Mouse (Mus musculus) T-helper 2 cell (primary cell): ENCODE results near the gene Slc44a5.
"Not testable (repeated sequence)": the region's sequence is repeated elsewhere in the genome, so short reads cannot be mapped to it uniquely, and the experiment has no call there.

Experiments used
- in situ Hi-C: fragments of 300-600 bp; cut with MboI, MseI; formaldehyde crosslinking; loops from one replicate; pipeline ENCODE4 v1.15.1; 2025; ENCODE audit warnings: high pct_unique_total_duplicates

Slc44a5 gene

DNA sequence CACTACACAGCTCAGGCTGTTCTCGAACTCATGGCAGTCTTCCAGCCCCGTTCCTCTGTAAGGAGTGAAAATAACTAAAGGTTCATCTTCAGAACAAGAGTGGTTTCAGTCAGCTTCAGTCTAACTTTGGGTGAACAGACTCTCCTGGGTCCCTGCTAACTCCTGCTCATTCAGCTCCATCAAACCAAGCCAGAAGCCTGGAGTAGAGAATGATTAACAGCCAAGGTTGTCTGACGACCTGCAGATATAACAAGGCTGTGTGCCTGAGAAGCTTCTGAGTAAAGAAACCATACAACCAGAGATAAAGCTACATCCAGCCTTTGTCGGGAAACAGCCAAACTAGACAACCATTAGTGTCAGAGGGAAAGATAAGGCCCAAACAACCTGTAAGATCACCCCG, 5.8 kb upstream of the Slc44a5 start:
- in situ Hi-C loops = loop anchor here (25.0 kb wide), 1 partner anchor 1120 kb away; the partner anchor contains the start of genes Fpgt and Lrriq3

DNA sequence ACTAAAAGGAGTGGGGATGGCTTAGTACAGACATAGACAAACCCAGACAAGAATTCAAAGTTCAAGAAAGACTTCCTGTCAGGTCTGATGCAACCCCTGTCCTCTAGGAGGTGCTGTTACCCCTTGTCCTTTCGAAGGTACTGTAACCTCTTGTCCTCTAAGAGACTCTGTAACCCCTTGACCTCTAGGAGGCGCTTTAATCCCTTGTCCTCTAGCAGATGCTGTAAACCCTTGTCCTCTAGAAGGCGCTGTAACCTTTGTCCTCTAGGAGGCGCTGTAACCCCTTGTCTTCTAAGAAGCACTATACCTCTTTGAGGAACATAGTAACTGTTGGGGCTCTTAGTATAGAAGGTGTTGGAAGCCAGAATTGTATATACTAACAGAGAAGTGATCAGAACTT, 4.7 kb upstream of the Slc44a5 start:
- in situ Hi-C loops = loop anchor here (25.0 kb wide), 1 partner anchor 1119 kb away; the partner anchor contains the start of genes Fpgt and Lrriq3

DNA sequence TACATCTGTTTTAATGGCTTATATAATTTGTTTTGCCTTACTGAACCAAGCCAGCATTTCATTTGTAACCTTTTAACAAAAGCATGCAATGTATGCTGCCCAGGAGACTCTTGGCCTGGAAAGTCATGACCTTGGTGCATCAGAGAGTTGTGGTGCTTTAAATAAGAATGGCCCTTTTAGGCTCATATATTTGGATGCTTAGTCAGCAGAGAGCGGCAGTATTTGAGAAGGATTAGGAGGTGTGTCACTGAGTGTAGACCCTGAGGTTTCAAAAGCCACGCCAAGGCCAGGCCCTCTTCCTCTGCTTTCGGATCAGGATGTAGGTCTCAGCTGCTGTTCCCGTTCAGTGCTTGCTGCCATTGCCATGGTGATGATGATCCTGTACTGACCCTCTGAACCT, 3.8 kb upstream of the Slc44a5 start:
- in situ Hi-C loops = loop anchor here (25.0 kb wide), 1 partner anchor 1118 kb away; the partner anchor contains the start of genes Fpgt and Lrriq3

DNA sequence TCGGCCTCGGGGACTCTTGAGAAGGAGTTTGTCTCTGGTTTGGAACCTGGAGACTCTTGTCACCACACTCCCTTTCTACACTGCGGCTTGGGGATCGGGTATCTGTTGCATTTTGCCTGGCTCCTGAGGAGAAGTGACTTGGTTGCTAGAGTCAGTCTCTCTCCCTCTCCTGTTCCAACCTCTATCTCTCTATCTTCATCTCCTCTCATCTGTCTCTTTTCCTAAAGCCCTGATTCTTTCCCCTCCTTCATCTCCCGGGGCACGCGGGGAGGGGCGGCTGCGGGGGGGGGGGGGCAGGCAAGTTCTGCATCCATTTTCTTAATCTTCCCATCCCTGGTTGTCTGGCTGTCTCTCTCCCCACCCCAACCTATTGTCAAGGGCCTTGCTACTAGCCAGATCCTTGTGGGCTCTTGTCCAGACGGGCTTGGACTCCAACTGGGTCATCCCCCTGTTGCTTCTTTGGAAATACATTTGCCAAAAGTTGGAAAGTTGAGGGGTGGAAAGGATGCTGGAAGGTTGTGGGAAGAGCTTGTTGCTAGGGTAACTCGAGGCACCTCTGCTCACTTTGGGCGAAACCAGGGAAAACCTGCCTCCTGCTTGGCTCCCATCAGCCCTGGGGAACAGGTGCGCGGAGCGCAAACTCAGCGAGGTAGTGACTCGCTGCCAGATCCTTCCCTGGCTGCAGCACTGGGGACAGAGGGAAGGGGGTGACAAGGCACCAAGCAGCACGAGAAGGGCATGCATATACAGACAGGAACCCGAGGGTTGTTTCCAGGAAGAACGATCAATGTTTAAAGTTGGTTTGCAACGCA, 919 bp downstream of the Slc44a5 start:
- in situ Hi-C loops = loop anchor here (5.0 to 25.0 kb wide), 2 partner anchors 253 to 1113 kb away; partner anchors contain the start of genes Fpgt and Lrriq3

DNA sequence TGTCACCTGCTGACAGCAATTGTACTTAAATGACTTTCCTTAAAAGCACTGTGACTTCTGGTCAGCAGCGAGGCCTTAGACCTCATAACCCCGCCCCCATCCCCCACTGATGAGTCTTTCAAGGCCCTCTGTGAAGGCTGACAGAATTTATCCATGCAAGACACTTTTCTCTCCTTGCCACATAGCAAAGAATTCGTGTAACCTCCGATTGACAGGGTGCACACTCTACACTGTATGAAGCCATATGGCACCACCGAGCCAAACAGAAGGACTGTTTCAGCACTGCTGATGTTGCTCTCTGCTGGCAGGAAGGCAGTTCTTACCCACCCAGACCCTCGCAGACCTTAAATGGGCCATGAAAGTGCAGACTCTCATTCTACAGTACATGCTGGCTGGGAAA, 1.8 kb downstream of the Slc44a5 start:
- in situ Hi-C loops = no loop called here

DNA sequence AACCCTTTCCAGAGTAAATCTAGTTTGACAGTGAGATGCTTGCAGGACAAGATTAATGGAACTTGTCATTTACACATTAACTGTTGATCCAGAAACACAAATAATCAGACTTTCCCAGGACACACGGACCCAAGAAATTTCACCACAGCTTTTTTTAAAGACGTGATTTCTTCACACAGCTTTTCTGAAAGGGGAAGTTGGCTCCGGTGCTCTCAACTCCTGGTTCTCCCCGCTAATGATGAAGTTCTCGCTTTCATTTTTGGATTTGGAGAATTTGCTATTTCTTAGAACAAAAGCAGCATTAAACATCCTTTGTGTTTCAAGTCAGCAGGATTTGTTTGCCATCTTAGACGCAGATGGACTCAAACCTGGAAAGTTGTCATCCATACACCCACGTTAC, 2.6 kb downstream of the Slc44a5 start:
- in situ Hi-C loops = no loop called here

DNA sequence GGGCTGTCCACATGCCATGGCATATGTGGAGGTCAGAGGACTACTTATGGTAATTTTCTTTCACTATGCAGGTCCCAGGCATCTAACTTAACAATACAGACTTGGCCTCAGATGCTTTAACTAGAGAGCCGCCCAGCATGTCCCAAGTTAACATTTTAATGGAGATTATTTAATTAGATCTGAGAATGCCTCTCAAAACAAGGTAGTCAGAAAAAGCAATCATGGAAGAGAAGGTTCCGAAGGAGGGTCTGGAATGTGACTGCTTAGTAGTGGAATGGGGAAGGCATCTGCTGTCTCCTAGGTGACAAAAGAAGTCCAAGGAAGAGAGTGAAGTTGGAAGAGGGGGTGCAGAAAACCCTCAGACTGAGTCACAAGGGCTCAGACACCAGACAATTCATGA, 7.4 kb downstream of the Slc44a5 start:
- in situ Hi-C loops = no loop called here

DNA sequence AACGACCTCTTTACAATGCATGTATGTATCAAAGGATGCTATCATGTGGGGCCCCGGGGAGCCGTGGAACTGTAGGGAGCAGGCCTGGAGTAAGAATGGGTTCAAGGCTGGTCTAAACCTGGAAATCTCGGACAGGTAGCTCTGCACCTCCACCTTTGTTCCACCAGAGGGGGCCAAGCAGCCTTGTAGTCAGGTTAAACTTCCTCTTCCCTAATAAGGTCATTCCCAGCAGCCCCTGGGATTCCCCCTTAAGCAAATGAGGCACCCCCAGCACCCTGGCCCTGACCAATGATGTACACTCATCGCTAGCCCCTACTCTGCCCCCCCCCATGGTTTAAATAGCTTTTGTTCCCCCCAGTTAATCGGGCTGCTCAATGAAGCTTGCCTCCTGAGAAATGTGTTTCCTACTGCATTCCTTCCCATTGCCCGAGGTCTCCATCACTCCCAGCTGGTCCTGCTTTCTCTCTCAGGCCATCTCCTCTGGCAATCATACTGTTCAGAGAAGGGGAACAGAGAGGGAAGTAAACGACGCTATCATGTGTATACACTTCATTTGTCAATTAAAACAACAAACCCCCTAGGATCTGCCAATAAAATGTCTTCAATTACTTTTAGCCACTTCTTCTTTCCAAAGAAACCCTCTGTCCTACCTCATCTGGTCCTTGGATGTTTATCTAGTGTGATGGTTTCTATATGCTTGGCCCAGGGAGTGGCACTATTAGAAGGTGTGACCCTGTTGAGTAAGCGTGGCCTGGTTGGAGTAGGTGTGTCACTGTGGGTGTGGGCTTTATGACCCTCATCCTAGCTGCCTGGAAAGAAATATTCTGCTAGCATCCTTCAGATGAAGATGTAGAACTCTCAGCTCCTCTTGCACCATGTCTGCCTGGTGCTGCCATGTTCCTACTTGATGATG, 11.4 kb downstream of the Slc44a5 start:
- in situ Hi-C loops = no loop called here

DNA sequence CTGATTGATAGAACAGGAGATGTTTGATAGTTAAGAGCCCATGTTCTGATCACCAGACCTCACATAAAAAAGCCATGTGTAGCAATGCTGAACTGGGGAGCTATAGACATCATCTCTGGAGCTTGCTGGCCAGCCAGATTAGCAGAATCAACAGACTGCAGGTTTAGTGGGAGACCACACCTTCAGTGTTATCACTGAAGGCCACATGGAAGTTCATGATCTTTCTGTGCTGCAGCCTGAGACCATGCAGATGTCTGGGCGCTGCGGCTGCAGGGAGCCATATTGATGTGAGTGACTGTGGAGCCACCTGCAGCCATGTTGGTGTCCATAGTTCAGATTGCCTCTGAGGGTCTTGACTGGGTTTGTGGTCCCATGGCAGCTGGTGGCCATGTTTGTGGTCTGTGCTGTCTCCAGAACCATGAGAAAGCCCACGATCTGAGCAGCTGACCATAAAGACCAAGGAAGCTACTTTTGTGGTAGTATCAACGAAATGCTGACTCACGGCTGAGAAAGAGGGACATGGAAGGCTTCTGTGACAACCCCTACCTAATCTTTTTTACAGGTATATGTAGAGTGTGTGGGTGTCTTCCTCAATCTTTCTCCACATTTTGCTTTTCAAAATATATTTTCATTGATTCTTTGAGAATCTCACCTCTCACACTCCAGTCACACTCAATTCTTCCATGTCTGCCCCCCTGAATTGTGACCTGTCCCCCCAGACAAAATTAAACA, 26.7 kb downstream of the Slc44a5 start:
- in situ Hi-C loops = loop anchor here (10.0 kb wide), 1 partner anchor 1605 kb away; no protein-coding TSS in a partner anchor

DNA sequence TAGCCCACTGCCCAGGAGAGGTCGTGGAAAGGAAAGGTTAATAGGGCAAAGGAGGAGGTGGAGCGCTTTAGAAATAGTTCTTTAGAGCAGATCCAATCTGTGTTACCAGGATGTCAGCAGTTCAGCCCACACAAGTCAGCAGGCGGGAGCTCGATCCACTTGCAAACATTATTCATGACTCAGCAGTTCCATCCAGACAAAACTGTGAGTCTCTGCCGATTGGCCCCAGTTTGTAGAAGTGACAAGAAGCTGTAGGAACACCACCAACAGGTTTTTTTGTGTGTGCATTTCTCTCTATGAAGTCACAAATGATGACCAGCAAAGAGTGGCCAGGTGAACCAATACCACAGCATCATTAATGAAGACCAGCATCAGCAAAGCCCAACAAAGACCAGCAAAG, 28.1 kb downstream of the Slc44a5 start:
- in situ Hi-C loops = loop anchor here (10.0 kb wide), 1 partner anchor 1603 kb away; no protein-coding TSS in a partner anchor

DNA sequence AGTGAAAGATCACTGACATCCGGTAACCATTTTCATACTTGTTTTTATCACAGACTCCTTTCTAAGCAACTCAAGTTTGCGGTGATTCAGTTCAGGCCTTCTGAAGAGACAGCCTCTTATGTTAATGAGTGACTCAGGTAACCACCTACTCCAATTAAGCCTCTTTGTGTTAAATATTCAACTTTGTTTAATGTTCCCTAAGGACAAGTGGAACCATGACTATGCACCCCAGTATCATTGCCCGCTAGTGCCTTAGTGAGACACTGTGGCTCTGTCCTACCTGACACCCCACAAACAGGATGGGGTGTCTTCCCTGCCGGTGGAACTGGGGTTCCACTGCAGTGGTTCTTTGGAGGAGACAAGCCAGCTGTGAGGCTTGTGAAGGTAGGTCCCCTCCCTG, 73.6 kb downstream of the Slc44a5 start:
- in situ Hi-C loops = loop anchor here (10.0 kb wide), 1 partner anchor 258 kb away; no protein-coding TSS in a partner anchor

DNA sequence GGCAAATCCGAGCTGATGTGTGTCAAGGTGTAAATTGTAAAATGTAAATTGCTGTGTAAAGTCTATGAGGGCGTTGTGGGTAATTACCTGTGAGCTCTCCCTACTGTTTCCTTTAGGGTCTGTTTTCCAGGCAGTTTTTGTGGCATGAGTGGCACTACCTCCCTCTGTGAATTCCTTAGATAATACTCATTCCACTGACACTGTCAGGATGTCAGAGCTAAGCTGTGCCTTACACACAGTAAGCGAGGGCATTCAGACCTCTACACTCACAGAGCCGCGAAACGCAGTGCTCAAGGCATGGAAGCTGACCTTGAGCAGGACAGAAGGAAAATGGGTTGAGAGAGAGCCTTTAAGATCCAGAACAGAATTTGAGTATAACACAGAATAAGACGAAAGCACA, 80.1 kb downstream of the Slc44a5 start:
- in situ Hi-C loops = no loop called here

DNA sequence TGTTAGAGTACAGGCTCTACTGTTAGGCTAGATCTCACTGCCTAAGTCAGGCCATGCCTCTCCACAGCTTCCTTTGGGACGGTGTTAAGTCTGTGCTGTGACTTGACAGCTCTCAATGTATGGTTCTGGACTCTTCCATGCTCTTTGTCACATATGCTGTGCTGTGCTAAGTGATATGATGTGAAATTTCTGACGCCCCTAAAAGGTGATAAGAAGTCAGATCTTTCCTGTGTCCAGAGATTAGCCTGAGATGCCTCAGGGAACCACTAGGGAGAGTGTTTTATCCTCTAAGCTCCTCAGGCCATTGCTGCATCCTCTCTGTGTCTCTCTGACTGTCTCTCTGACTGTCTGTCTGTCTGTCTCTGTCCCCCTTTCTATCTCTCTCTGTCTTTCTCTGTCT, 84.2 kb downstream of the Slc44a5 start:
- in situ Hi-C loops = no loop called here

DNA sequence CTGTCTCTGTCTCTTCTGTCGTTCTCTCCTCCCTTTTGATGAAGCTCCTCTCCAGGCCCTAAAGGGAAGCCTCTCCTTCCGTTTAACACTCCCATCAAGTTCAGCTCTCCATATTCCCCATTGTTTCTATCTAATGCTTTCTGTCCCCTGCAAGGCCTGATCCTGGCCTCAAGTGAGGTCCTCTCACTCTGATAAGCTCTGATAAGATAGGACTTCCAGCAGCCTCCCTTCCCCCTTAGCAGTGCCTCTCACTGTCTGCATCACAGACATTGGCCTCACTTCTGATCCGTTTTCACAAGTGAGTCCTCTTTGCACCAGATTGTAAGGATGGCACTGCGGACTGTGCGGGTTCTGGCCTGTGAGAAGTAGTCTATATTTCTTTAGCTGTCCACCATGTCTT, 85.0 kb downstream of the Slc44a5 start:
- in situ Hi-C loops = no loop called here

DNA sequence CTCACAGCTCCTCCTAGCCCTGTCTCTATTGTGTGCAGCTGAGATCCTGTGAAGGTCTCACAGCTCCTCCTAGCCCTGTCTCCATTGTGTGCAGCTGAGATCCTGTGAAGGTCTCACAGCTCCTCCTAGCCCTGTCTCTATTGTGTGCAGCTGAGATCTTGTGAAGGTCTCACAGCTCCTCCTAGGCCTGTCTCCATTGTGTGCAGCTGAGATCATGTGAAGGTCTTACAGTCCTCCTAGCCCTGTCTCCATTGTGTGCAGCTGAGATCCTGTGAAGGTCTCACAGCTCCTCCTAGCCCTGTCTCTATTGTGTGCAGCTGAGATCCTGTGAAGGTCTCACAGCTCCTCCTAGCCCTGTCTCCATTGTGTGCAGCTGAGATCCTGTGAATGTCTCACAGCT, 98.8 kb downstream of the Slc44a5 start:
- in situ Hi-C loops = not testable (repeated sequence)

DNA sequence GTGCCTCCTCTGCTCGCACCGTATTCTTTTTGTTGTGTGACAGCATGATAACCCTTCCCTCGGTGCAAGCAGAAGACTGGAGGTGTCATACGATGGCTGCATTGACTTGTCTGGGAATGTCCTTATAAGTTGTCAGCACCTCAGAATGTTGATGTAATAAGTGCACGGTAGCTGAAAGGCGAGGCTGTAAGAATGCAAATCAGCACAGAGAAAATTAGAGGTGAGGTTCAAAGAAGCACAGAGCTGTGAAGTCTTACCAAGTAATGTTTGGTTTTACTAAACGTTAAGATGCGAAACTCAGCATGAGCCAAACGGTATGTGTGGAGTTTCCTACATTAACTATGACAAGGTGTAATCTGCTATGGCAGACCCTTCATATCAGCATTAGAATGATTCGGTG, 102.5 kb downstream of the Slc44a5 start:
- in situ Hi-C loops = no loop called here

DNA sequence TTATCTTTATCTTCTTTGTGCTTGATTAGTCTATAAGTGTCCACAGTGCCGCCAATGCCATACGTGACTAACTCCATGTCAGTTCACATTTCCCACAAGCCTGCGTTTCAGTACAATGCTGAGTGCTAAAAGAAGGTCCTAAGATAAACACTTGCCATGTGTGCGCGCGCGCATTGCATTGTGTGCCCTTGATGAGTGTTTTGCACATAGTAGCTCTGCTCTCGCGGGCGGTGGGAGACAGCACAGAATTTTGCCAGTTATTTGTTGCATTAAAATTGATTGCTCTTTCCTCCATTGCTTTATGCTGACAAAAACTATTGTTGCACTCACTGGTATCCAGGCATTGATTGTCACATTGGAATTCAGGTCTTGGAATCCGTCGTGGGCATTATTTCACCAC, 108.5 kb downstream of the Slc44a5 start:
- in situ Hi-C loops = no loop called here

DNA sequence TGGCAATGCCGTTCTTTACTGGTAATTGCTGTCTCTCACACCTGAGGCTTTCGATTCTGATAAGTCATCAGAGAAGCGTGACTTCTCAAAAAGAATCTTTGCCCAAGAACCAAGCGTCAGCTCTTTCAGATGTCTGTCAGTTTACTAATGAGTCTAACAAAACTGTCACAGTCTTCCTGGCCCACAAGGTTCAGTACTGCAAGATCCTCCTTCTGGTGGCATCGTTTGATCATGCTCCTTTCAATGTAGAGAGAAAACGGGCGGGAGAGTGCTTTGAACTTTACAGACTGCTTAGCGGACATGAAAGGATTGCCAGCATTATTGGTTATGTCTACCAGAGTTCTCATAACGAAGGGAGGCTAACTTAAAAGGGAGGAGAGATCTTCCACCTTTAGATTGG, 109.0 kb downstream of the Slc44a5 start:
- in situ Hi-C loops = no loop called here

DNA sequence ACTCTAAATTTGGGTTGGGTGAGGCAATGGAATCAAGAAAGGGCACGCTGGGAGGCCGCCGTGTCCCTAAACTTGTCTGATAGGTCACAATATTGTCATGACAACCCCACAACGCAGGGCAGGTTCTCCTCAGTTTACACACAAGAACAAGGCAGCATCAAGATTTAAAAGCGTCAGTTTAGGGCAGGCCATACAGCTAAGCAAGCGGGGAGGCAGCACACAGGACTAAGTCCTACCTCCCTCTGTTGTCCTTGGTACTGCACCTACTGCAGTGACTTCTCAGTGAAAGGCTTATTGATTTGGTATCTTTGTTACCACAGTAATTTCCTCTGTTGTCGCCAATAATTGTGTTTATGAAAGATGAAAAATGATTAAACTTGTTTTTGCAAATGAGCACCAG, 109.7 kb downstream of the Slc44a5 start:
- in situ Hi-C loops = no loop called here

DNA sequence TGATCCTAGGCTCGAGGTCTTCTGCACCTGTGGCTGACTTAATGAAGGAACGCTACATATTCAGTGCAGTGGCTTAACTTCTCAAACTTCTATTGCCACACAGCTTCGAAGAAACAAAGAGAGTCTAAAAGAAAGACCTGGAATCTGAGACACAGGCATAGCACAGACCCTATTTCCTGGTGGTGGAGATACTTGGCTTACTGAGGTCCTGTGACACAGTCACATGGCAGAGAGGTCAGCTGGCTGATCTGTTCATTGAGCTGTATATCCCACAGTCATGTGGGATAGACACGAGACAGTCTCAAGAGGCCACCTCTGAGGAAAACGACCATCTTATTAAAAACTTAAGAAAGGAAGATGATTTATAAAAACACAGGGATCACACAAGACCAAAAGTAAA, 116.8 kb downstream of the Slc44a5 start:
- in situ Hi-C loops = no loop called here

DNA sequence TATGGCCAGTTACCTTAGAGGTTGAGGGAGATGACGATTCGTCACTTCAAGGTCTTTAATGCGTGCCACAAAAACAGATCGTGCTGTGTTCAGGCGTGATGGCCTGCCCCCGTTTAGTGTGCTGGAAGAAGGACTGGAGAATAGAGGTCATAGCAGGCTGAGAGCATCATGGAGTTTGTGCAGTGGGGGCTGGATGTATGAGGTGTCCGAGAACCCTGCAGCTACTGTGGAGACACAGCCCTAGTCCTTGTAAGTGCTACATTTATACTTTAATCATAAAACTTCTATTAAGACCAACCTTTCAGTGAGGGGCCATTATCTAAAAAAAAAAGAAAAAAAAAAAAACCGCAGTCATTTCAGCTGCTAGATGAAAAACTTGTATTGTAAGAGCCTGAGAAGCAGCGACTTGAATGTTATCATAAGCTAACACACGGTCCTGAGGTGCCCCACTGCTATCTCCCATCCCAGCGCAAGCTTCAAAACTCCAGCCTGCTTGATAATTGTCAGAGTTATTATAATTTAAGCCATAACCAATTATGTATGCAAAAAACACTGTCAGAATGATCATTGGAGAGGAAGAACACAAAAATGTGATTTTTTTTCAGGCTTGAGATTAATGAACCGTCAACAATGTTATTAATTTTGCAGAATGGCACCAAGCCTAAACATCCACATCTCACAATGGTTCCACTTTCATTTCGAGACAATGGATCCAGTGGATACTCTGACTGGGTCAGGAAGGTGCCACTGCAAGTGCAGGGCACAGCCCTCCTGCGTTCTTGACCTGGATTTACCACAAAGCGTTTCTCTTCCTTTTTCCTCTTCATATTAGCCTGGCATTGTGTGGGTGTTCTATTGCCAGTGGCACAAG, 118.5 kb downstream of the Slc44a5 start:
- in situ Hi-C loops = no loop called here
